ENCODE assay signal across 14 mouse cellular contexts in the genomic region with DNA sequence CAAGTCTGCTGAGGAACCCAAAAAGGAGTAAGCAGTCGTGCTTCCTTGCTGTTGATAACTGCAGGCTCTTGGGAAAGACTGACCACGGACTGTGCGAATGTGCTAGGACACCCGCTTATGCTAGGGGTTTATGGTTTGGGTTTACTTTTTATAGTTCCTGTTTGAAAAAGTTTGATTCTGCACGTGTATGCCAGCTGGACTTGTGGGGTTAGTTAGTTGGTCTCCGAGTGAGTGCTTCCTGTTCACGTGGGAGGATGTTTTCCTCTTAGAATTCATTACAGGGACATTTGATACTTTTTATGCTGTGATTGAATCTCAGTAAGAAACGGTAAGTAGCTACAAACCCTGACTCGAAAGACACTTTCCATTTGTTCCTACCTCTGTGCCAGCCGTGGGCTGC.
"Had no signal": no experiment of that assay in that cellular context is flagged by ENCODE, and none has a peak within 500 bp of the region (broad histone marks: within the 10 kb centered on the region; RNA-seq: fewer than 3 reads in every experiment).

No protein-coding gene starts in this region.

- H3K4me3 ChIP-seq: kidney, embryonic 15.5 days; layer of hippocampus, adult 2 months; limb, embryonic 12.5 days had no signal

- H3K27ac ChIP-seq: kidney, embryonic 15.5 days; layer of hippocampus, adult 2 months; limb, embryonic 12.5 days; liver, embryonic 14.5 days had no signal

- H3K27me3 ChIP-seq: kidney, embryonic 15.5 days; limb, embryonic 12.5 days; megakaryocyte, embryonic 14.5 days had no signal

- H3K9me3 ChIP-seq: kidney, embryonic 15.5 days; limb, embryonic 12.5 days; megakaryocyte, embryonic 14.5 days had no signal

- DNase-seq: kidney, adult 2 months; kidney, postnatal 25 days; liver; lung, adult 18-20 months; lung, postnatal 36 days; right cerebral cortex, adult 18-20 months; right cerebral cortex, postnatal 25 days; thymus, adult 18-20 months; thymus, postnatal 36 days had no signal
